Mouse (Mus musculus) brain, adult 2 months (tissue): ENCODE results near the gene Sipa1l3.

Source experiments
- DNase-seq: peaks from one replicate; pipeline ENCODE4 v3.0.0; 2011; ENCODE audit warnings: low read depth, low spot score

The Sipa1l3 gene

GRCm38 (mm10) chr7:29508522-29508921 is 9.9 kb downstream of the Sipa1l3 start:
- DNase-seq = no peak

- DNase-seq = peak; percentile 76
Observed at GRCm38 (mm10) chr7:29505337-29506318, 12.8 kb downstream of the Sipa1l3 start.

- DNase-seq = no peak
Observed at GRCm38 (mm10) chr7:29504683-29505290, 13.7 kb downstream of the Sipa1l3 start.

- DNase-seq = no peak
Observed at GRCm38 (mm10) chr7:29503616-29504015, 14.8 kb downstream of the Sipa1l3 start.

GRCm38 (mm10) chr7:29501214-29501613 is 17.2 kb downstream of the Sipa1l3 start:
- peak; percentile 76 for DNase-seq

GRCm38 (mm10) chr7:29499071-29499470 is 19.4 kb downstream of the Sipa1l3 start:
- DNase-seq = no peak

- no peak for DNase-seq
Observed at GRCm38 (mm10) chr7:29496953-29497590, 21.4 kb downstream of the Sipa1l3 start.

GRCm38 (mm10) chr7:29496332-29496731 is 22.1 kb downstream of the Sipa1l3 start:
- no peak for DNase-seq

GRCm38 (mm10) chr7:29495880-29496279 is 22.6 kb downstream of the Sipa1l3 start:
- no peak for DNase-seq

GRCm38 (mm10) chr7:29494854-29495253 is 23.6 kb downstream of the Sipa1l3 start:
- DNase-seq = no peak

GRCm38 (mm10) chr7:29494015-29494414 is 24.4 kb downstream of the Sipa1l3 start:
- DNase-seq = no peak

- DNase-seq = no peak
Observed at GRCm38 (mm10) chr7:29492992-29493391, 25.4 kb downstream of the Sipa1l3 start.

GRCm38 (mm10) chr7:29491861-29492260 is 26.6 kb downstream of the Sipa1l3 start:
- no peak for DNase-seq

- no peak for DNase-seq
Observed at GRCm38 (mm10) chr7:29491471-29491755, 27.0 kb downstream of the Sipa1l3 start.

- DNase-seq = peak; percentile 66
Observed at GRCm38 (mm10) chr7:29490704-29491470, 27.6 kb downstream of the Sipa1l3 start.

- DNase-seq = peak; percentile 45
Observed at GRCm38 (mm10) chr7:29489851-29490250, 28.6 kb downstream of the Sipa1l3 start.

GRCm38 (mm10) chr7:29489364-29489763 is 29.1 kb downstream of the Sipa1l3 start:
- no peak for DNase-seq

- no peak for DNase-seq
Observed at GRCm38 (mm10) chr7:29486753-29487152, 31.7 kb downstream of the Sipa1l3 start.

GRCm38 (mm10) chr7:29485721-29486120 is 32.7 kb downstream of the Sipa1l3 start:
- DNase-seq = no peak

GRCm38 (mm10) chr7:29483556-29483955 is 34.9 kb downstream of the Sipa1l3 start:
- DNase-seq = peak; percentile 78

GRCm38 (mm10) chr7:29481345-29482155 is 36.9 kb downstream of the Sipa1l3 start:
- DNase-seq = no peak
